Mouse (Mus musculus) liver, embryonic 11.5 days (tissue): Measurements from ENCODE around the gene Fgf10. TPM values are rescaled to one million over a fixed set of nuclear protein-coding genes. Genes with fewer than 3 reads are reported as not detected.
A peak's percentile ranks its signal among the peaks of the same experiment; 100 is the strongest.

Experiments used
- ATAC-seq: fragments of 200-750 bp; cut with Nextera tagmentation; replicated peaks from 2 replicates; pipeline ENCODE4 v1.8.0; 2017; ENCODE audit warnings: moderate number of reproducible peaks, mild to moderate bottlenecking, moderate TSS enrichment, moderate library complexity; ENCODE audit not compliant: low FRiP score
- DNase-seq: peaks from one replicate; pipeline ENCODE4 v3.0.0-alpha.2; 2017; ENCODE audit warnings: low spot score
- H3K27ac ChIP-seq: fragments of 300-500 bp; sonication (generic); 2 replicates; pipeline ENCODE4 v1.5.1; 2014; ENCODE audit warnings: mild to moderate bottlenecking, low read depth, low read length, control low read depth
- H3K27me3 ChIP-seq: fragments of 300-500 bp; sonication (generic); replicated peaks from 2 replicates; pipeline ENCODE4 v1.6.1; 2014; ENCODE audit warnings: low read length, mixed read lengths; ENCODE audit not compliant: control insufficient read depth, insufficient read depth
- H3K36me3 ChIP-seq: fragments of 300-500 bp; sonication (generic); 2 replicates; pipeline ENCODE4 v1.6.1; 2014; ENCODE audit warnings: mild to moderate bottlenecking, low read length, moderate library complexity, mixed read lengths; ENCODE audit not compliant: control insufficient read depth, insufficient read depth
- H3K4me1 ChIP-seq: fragments of 300-500 bp; sonication (generic); replicated peaks from 2 replicates; pipeline ENCODE4 v1.6.1; 2014; ENCODE audit warnings: low read length, mixed read lengths; ENCODE audit not compliant: control insufficient read depth, insufficient read depth
- H3K4me2 ChIP-seq: fragments of 300-500 bp; sonication (generic); 2 replicates; pipeline ENCODE4 v1.6.1; 2014; ENCODE audit warnings: mild to moderate bottlenecking, control low read depth, moderate library complexity
- H3K4me3 ChIP-seq: fragments of 300-500 bp; sonication (generic); 2 replicates; pipeline ENCODE4 v1.5.1; 2014; ENCODE audit warnings: low read depth, low read length, control low read depth
- H3K9ac ChIP-seq: fragments of 300-500 bp; sonication (generic); 2 replicates; pipeline ENCODE4 v1.6.1; 2014; ENCODE audit warnings: low read depth, low read length, control low read depth
- H3K9me3 ChIP-seq: fragments of 300-500 bp; sonication (generic); 2 replicates; pipeline ENCODE4 v1.6.1; 2016; ENCODE audit warnings: low read length, inconsistent platforms, mixed read lengths; ENCODE audit not compliant: control insufficient read depth
- WGBS: fragments of 180-500 bp; shearing (Covaris S2); extraction: QIAGEN DNeasy Blood & Tissue Kit; methylation state at CpG from one replicate; pipeline ENCODE4 v1.1.7; 2014; 5-methylcytosine and 5-hydroxymethylcytosine counted together
- polyA plus RNA-seq: library from polyadenylated mRNA; unstranded; fragments of >200 nt; fragmentation: Nextera tagmentation; extraction: Ambion mirVana; gene quantifications from 2 replicates; pipeline ENCODE4 v1.2.1, GENCODE M21; 2014

The Fgf10 gene
- polyA plus RNA-seq, 1 experiment from 2014 or later = 2.2 TPM

GRCm38 (mm10) chr13:118791753-118792152, 122.2 kb downstream of the Fgf10 start:
- H3K4me2 ChIP-seq = no peak overlapping the region
- no peak for ATAC-seq

GRCm38 (mm10) chr13:118792198-118792597, 122.6 kb downstream of the Fgf10 start:
- no peak overlapping the region for H3K4me2 ChIP-seq
- ATAC-seq (no peak), DNase-seq (no peak)
- no peak overlapping the region for H3K9ac ChIP-seq
- WGBS = 49% methylated on average over 4 of the region's 4 CpGs
- no peaks in the 10 kb centered on the region for H3K36me3 ChIP-seq
- H3K9me3 ChIP-seq = no peaks in the 10 kb centered on the region
- H3K27ac ChIP-seq = no peak overlapping the region
- no peak overlapping the region for H3K4me3 ChIP-seq
- H3K4me1 ChIP-seq = no peaks in the 10 kb centered on the region
- no peaks in the 10 kb centered on the region for H3K27me3 ChIP-seq

More at GRCm38 (mm10) chr13:118791753-118792152, 122.2 kb downstream of the Fgf10 start:
- Histone ChIP-seq H3K4me3 (no peak overlapping the region), H3K36me3 (no peaks in the 10 kb centered on the region), H3K27me3 (no peaks in the 10 kb centered on the region), H3K27ac (no peak overlapping the region), H3K9me3 (no peaks in the 10 kb centered on the region), H3K9ac (no peak overlapping the region), H3K4me1 (no peaks in the 10 kb centered on the region)
- no peak for DNase-seq
- 61% methylated on average over 4 of the region's 4 CpGs for WGBS

GRCm38 (mm10) chr13:118800176-118800575, 130.6 kb downstream of the Fgf10 start:
- 83% methylated on average over 4 of the region's 4 CpGs for WGBS
- no peak overlapping the region for H3K9ac ChIP-seq
- no peak for DNase-seq

GRCm38 (mm10) chr13:118806662-118807061, 137.1 kb downstream of the Fgf10 start:
- 80% methylated on average over 3 of the region's 3 CpGs for WGBS
- H3K27me3 ChIP-seq = no peaks in the 10 kb centered on the region
- H3K36me3 ChIP-seq = no peaks in the 10 kb centered on the region
- H3K27ac ChIP-seq = no peak overlapping the region
- no peaks in the 10 kb centered on the region for H3K4me1 ChIP-seq
- ATAC-seq (no peak), DNase-seq (no peak)
- H3K9me3 ChIP-seq = no peaks in the 10 kb centered on the region
- H3K4me3 ChIP-seq = no peak overlapping the region
- H3K4me2 ChIP-seq = no peak overlapping the region
- no peak overlapping the region for H3K9ac ChIP-seq

More at GRCm38 (mm10) chr13:118800176-118800575, 130.6 kb downstream of the Fgf10 start:
- Histone ChIP-seq H3K27ac (no peak overlapping the region), H3K4me1 (no peaks in the 10 kb centered on the region), H3K27me3 (no peaks in the 10 kb centered on the region), H3K36me3 (no peaks in the 10 kb centered on the region), H3K4me2 (no peak overlapping the region), H3K4me3 (no peak overlapping the region), H3K9me3 (no peaks in the 10 kb centered on the region)
- ATAC-seq = no peak

GRCm38 (mm10) chr13:118819785-118820184, 150.2 kb downstream of the Fgf10 start:
- WGBS = 73% methylated on average over 6 of the region's 6 CpGs
- no peaks in the 10 kb centered on the region for H3K9me3 ChIP-seq
- no peaks in the 10 kb centered on the region for H3K36me3 ChIP-seq
- no peak overlapping the region for H3K4me3 ChIP-seq
- no peak overlapping the region for H3K9ac ChIP-seq
- DNase-seq (no peak), ATAC-seq (no peak)
- no peaks in the 10 kb centered on the region for H3K4me1 ChIP-seq
- no peak overlapping the region for H3K27ac ChIP-seq
- no peaks in the 10 kb centered on the region for H3K27me3 ChIP-seq
- no peak overlapping the region for H3K4me2 ChIP-seq

- no peaks in the 10 kb centered on the region for H3K36me3 ChIP-seq
- WGBS = 81% methylated on average over 2 of the region's 2 CpGs
- DNase-seq (no peak), ATAC-seq (no peak)
- no peak overlapping the region for H3K9ac ChIP-seq
- no peak overlapping the region for H3K4me3 ChIP-seq
- H3K4me1 ChIP-seq = no peaks in the 10 kb centered on the region
- no peaks in the 10 kb centered on the region for H3K27me3 ChIP-seq
- no peak overlapping the region for H3K4me2 ChIP-seq
- H3K27ac ChIP-seq = no peak overlapping the region
- H3K9me3 ChIP-seq = no peaks in the 10 kb centered on the region
Measured at GRCm38 (mm10) chr13:118823113-118823512, 153.5 kb downstream of the Fgf10 start.

- no peak for DNase-seq
- Histone ChIP-seq H3K9ac (no peak overlapping the region), H3K4me3 (no peak overlapping the region), H3K27me3 (no peaks in the 10 kb centered on the region), H3K4me2 (no peak overlapping the region), H3K36me3 (no peaks in the 10 kb centered on the region), H3K9me3 (no peaks in the 10 kb centered on the region), H3K4me1 (no peaks in the 10 kb centered on the region), H3K27ac (no peak overlapping the region)
- no peak for ATAC-seq
- 78% methylated on average over 4 of the region's 4 CpGs for WGBS
Measured at GRCm38 (mm10) chr13:118825102-118825501, 155.5 kb downstream of the Fgf10 start.

- Histone ChIP-seq H3K27me3 (no peaks in the 10 kb centered on the region), H3K4me3 (no peak overlapping the region), H3K9me3 (no peaks in the 10 kb centered on the region), H3K4me1 (no peaks in the 10 kb centered on the region; the same call in 1 of the 2 replicates), H3K36me3 (no peaks in the 10 kb centered on the region), H3K9ac (no peak overlapping the region), H3K4me2 (no peak overlapping the region), H3K27ac (no peak overlapping the region)
- WGBS = 83% methylated on average over 10 of the region's 10 CpGs
- DNase-seq (no peak), ATAC-seq (no peak)
Measured at GRCm38 (mm10) chr13:118828604-118829381, 159.2 kb downstream of the Fgf10 start.

GRCm38 (mm10) chr13:118834021-118834420, 164.4 kb downstream of the Fgf10 start:
- Histone ChIP-seq H3K36me3 (no peaks in the 10 kb centered on the region), H3K27ac (no peak overlapping the region), H3K27me3 (no peaks in the 10 kb centered on the region), H3K4me3 (no peak overlapping the region), H3K4me1 (peaks cover 3% of the 10 kb centered on the region; the same call in 1 of the 2 replicates), H3K4me2 (no peak overlapping the region), H3K9me3 (no peaks in the 10 kb centered on the region), H3K9ac (no peak overlapping the region)
- peak; percentile 73 for ATAC-seq
- DNase-seq = no peak
